ENCODE assay signal across 8 mouse cellular contexts in the genomic region with DNA sequence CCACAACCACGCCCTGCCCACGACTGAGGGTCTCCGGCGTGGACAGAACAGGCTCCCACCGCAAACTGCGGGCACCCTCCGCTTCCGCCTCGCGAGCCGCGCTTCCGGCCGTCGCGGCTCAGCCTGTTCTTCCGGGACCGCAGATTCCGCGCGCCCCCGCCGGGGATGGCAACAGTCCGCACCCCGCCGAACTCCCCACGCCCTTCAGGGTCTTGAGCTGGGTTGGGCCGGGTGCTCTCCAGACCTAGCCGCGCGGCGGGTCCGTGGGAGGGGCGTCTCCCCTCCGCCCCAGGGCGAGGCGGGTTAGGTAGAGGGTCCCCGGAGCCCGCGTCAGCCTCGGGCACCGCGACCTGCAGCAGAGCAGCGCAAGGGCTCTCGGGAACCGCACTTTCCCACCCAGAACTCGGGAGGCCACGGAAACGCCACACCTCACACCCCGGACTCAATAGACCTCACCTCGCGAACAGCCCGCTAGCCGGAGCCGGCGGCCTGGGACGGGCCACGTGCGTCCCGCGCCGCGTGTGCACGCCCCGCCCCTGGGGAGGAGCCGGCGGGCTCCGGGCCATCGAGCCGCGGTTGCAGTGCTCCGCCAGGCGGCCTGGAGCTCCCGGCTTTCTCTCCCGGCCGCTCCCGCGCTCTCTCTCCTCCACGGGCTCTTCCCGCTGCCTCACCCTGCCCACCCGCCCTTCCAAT. TPM values are rescaled to one million over a fixed set of nuclear protein-coding genes. Genes with fewer than 3 reads are reported as not detected.
DNase-seq lines count a peak whose midpoint lies in the region; ATAC-seq and TF ChIP-seq lines count a peak whose summit lies in the region.

A gene (plus strand): TSS at position 377 of the 693 bp plus-strand sequence.
A gene (minus strand): TSS at position 514 of the 693 bp plus-strand sequence.

- peak within 1 kb of the TSS; percentile 93 for H3K27ac ChIP-seq in embryonic facial prominence, embryonic 13.5 days
- peak within 1 kb of the TSS; percentile 80 for H3K27ac ChIP-seq in liver, adult 2 months (replicated peaks; ENCODE audit: insufficient read depth, low read depth, low read length)

- no peaks in the 10 kb centered on the region for H3K9me3 ChIP-seq in embryonic facial prominence, embryonic 13.5 days

- peaks cover 5% of the 10 kb centered on the region; the same call in 1 of the 2 replicates for H3K79me2 ChIP-seq in liver, adult 2 months (ENCODE audit: control insufficient read depth, insufficient read depth, low read length)

- H3K4me3 ChIP-seq in embryonic facial prominence, embryonic 13.5 days, result peak within 1 kb of the TSS; percentile 84
- peak within 1 kb of the TSS; percentile 82 for H3K4me3 ChIP-seq in liver, adult 2 months (ENCODE audit: insufficient read depth, low read depth, low read length)

- ATAC-seq in embryonic facial prominence, embryonic 13.5 days (ENCODE audit: insufficient number of reproducible peaks, insufficient read depth, low FRiP score, low TSS enrichment, low read depth), result peak; percentile 92
- ATAC-seq in monocyte, adult 5-6 weeks (replicated peaks; ENCODE audit: insufficient number of reproducible peaks, low FRiP score, low TSS enrichment, poor library complexity, severe bottlenecking), result peak; percentile 72

- no peaks in the 10 kb centered on the region for H3K27me3 ChIP-seq in embryonic facial prominence, embryonic 13.5 days
- H3K27me3 ChIP-seq in liver, adult 2 months (ENCODE audit: control insufficient read depth, insufficient read depth, low read length), result no peaks in the 10 kb centered on the region

- peak; percentile 59; the same call in 1 of the 2 replicates for TF ChIP-seq CTCF in liver, adult 2 months (IDR thresholded peaks at IDR 0.05; ENCODE audit: low read depth, low read length)

- H3K36me3 ChIP-seq in embryonic facial prominence, embryonic 13.5 days, result peaks cover 27% of the 10 kb centered on the region
- H3K36me3 ChIP-seq in liver, adult 2 months (ENCODE audit: control insufficient read depth, insufficient read depth, low read length), result peaks cover 3% of the 10 kb centered on the region; the same call in 1 of the 2 replicates

- DNase-seq in A20 (ENCODE audit: low read depth, low spot score), result peak; percentile 88
- DNase-seq in adrenal gland, postnatal 4 days (ENCODE audit: low spot score in 2 of 2), result peak; percentile 47 to 54
- peak; percentile 72 for DNase-seq in heart, adult 8-10 months (ENCODE audit: low spot score)
- peak; percentile 79 for DNase-seq in kidney, adult 9 months
- DNase-seq in liver, adult 2 months (ENCODE audit: extremely low read depth, low read depth, low spot score), result peak; percentile 55
- peak; percentile 83 to 91 for DNase-seq in spleen, postnatal 4 days (ENCODE audit: low spot score in 2 of 2)

- peaks cover 14% of the 10 kb centered on the region for H3K4me1 ChIP-seq in embryonic facial prominence, embryonic 13.5 days
- H3K4me1 ChIP-seq in liver, adult 2 months (ENCODE audit: control insufficient read depth, insufficient read depth, low read length), result 0 out of 2 replicates have a peak, but pooled peaks cover 3% of the 10 kb centered on the region

- peak within 1 kb of the TSS; percentile 86 for H3K9ac ChIP-seq in embryonic facial prominence, embryonic 13.5 days
- H3K9ac ChIP-seq in liver, adult 2 months (ENCODE audit: low read depth, low read length), result peak within 1 kb of the TSS; percentile 92

- WGBS in embryonic facial prominence, embryonic 13.5 days, result under 1% methylated on average over 79 of the region's 81 CpGs
- under 1% methylated on average over 78 of the region's 81 CpGs for WGBS in liver, adult 2 months

- peak within 1 kb of the TSS; percentile 94 for H3K4me2 ChIP-seq in embryonic facial prominence, embryonic 13.5 days

- peak; percentile 53; the same call in 1 of the 2 replicates for TF ChIP-seq POLR2A in liver, adult 2 months (IDR thresholded peaks at IDR 0.05; ENCODE audit: extremely low read depth, insufficient read depth, low read length)

RNA-seq across cellular contexts. Expression of the first gene that starts in this region (rescaled TPM):
- 10 to 100 TPM; 18.1 to 20.2 TPM for total RNA-seq in adrenal gland, postnatal 4 days (2021)
- polyA plus RNA-seq in embryonic facial prominence, embryonic 13.5 days (2015; fragmentation: Nextera tagmentation; extraction: Ambion mirVana), result 8.6 and 10.0 TPM in 2 replicates
- 1 to 10 TPM; 4.4 to 6.2 (median 5.4) TPM for total RNA-seq in heart, adult 8-10 months (2022)
- total RNA-seq in liver, adult 2 months (2014; rRNA removed), result 2.3 and 3.7 TPM in 2 replicates
- polyA plus RNA-seq in liver, adult 2 months (2012; rRNA removed), result 5.3 and 7.7 TPM in 2 replicates
- 0.75 to 4.2 TPM (median 1.2 TPM) in 3 replicates for total RNA-seq in monocyte, adult 5-6 weeks (2017)

RNA-seq across cellular contexts. Expression of the second gene that starts in this region (rescaled TPM):
- total RNA-seq in adrenal gland, postnatal 4 days (2021), result 1 to 10 TPM; 7.5 to 7.6 TPM
- polyA plus RNA-seq in embryonic facial prominence, embryonic 13.5 days (2015; fragmentation: Nextera tagmentation; extraction: Ambion mirVana), result 1.5 and 2.3 TPM in 2 replicates
- 1 to 10 TPM; 5.8 to 6.7 (median 6.7) TPM for total RNA-seq in heart, adult 8-10 months (2022)
- 4.2 and 4.8 TPM in 2 replicates for total RNA-seq in liver, adult 2 months (2014; rRNA removed)
- 1.2 and 1.5 TPM in 2 replicates for polyA plus RNA-seq in liver, adult 2 months (2012; rRNA removed)
- total RNA-seq in monocyte, adult 5-6 weeks (2017), result 3.2 to 5.0 TPM (median 4.7 TPM) in 3 replicates

Comparison
In these comparisons a context has a peak if more than half of its experiments do, and no peak if none do; other contexts are left out.
1. Peak in every context shown above with its lines: DNase-seq, ATAC-seq, H3K4me3 ChIP-seq and H3K27ac ChIP-seq.